Mouse (Mus musculus): ENCODE results near the gene Prss50. TPM values are rescaled to one million over a fixed set of nuclear protein-coding genes. Genes with fewer than 3 reads are reported as not detected.
"Not testable (repeated sequence)": the region's sequence is repeated elsewhere in the genome, so short reads cannot be mapped to it uniquely, and the experiment has no call there.

Prss50 gene
- polyA plus RNA-seq (2015; fragmentation: Nextera tagmentation; extraction: Ambion mirVana), result not detected in 2 replicates

GRCm38 (mm10) chr9:110857781-110858472 is at the start of gene Prss50:
Gene Prss50 (plus strand): TSS chr9:110857967.
- no peak; the same call in 1 of the 2 replicates for ATAC-seq (replicated peaks; ENCODE audit: extremely low read depth, insufficient read depth, low FRiP score)
- Histone ChIP-seq H3K9me3 (replicated peaks; ENCODE audit: control insufficient read depth, low read length) (no peaks in the 10 kb centered on the region), H3K4me3 (ENCODE audit: low read length) (peak within 1 kb of the TSS; percentile 31), H3K4me2 (ENCODE audit: low read depth, low read length) (peak within 1 kb of the TSS; percentile 54), H3K27me3 (ENCODE audit: control insufficient read depth, insufficient read depth, low read length) (peaks cover 11% of the 10 kb centered on the region), H3K36me3 (ENCODE audit: control insufficient read depth, insufficient read depth) (no peaks in the 10 kb centered on the region), H3K9ac (ENCODE audit: low read length) (0 out of 2 replicates have a peak within 1 kb of the TSS, but pooled peaks have one; percentile 0), H3K4me1 (ENCODE audit: control insufficient read depth, insufficient read depth, low read length) (0 out of 2 replicates have a peak, but pooled peaks cover 3% of the 10 kb centered on the region), H3K27ac (ENCODE audit: low read length) (no peak within 1 kb of the TSS)
- 11% methylated on average over 50 of the region's 50 CpGs for WGBS

DNA sequence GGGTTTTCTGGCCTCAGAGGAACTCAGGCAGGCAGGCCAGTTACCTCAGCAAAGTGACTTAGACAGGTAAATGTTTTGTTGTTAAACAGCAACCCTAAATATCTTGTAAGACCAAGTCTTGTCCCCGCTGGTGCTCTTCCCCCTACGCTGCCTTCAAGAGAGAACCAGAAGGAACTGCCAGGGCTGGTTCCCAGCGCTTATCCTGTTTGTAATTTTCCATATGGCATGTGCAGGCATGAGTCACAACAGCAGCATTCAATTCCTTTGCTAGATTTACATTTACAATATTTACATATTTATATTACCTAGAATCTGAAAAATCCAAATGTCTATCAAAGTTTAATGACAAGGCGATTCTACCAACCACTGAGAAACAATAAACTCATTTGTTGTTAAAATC is 47.7 kb upstream of the Prss50 start:
- H3K27me3 ChIP-seq (ENCODE audit: control insufficient read depth, insufficient read depth, low read length), result no peaks in the 10 kb centered on the region
- no peaks in the 10 kb centered on the region for H3K36me3 ChIP-seq (ENCODE audit: control insufficient read depth, insufficient read depth)
- no peak overlapping the region for H3K4me3 ChIP-seq (ENCODE audit: low read length)
- WGBS, result 76% methylated on average over 4 of the region's 4 CpGs
- ATAC-seq (replicated peaks; ENCODE audit: extremely low read depth, insufficient read depth, low FRiP score), result no peak
- no peak overlapping the region for H3K9ac ChIP-seq (ENCODE audit: low read length)
- H3K4me1 ChIP-seq (ENCODE audit: control insufficient read depth, insufficient read depth, low read length), result no peaks in the 10 kb centered on the region
- H3K4me2 ChIP-seq (ENCODE audit: low read depth, low read length), result no peak overlapping the region
- H3K27ac ChIP-seq (ENCODE audit: low read length), result no peak overlapping the region
- H3K9me3 ChIP-seq (replicated peaks; ENCODE audit: control insufficient read depth, low read length), result no peaks in the 10 kb centered on the region

GRCm38 (mm10) chr9:110813789-110814188 is 44.0 kb upstream of the Prss50 start, which contains the start of gene Prss44:
Gene Prss44 (plus strand): TSS chr9:110813994.
- Histone ChIP-seq H3K4me2 (ENCODE audit: low read depth, low read length) (no peak within 1 kb of the TSS), H3K4me3 (ENCODE audit: low read length) (no peak within 1 kb of the TSS), H3K4me1 (ENCODE audit: control insufficient read depth, insufficient read depth, low read length) (no peaks in the 10 kb centered on the region), H3K27ac (ENCODE audit: low read length) (no peak within 1 kb of the TSS), H3K9ac (ENCODE audit: low read length) (no peak within 1 kb of the TSS), H3K9me3 (replicated peaks; ENCODE audit: control insufficient read depth, low read length) (no peaks in the 10 kb centered on the region), H3K27me3 (ENCODE audit: control insufficient read depth, insufficient read depth, low read length) (no peaks in the 10 kb centered on the region; the same call in 1 of the 2 replicates), H3K36me3 (ENCODE audit: control insufficient read depth, insufficient read depth) (no peaks in the 10 kb centered on the region)
- ATAC-seq (replicated peaks; ENCODE audit: extremely low read depth, insufficient read depth, low FRiP score), result no peak
- 52% methylated on average over 18 of the region's 18 CpGs for WGBS

DNA sequence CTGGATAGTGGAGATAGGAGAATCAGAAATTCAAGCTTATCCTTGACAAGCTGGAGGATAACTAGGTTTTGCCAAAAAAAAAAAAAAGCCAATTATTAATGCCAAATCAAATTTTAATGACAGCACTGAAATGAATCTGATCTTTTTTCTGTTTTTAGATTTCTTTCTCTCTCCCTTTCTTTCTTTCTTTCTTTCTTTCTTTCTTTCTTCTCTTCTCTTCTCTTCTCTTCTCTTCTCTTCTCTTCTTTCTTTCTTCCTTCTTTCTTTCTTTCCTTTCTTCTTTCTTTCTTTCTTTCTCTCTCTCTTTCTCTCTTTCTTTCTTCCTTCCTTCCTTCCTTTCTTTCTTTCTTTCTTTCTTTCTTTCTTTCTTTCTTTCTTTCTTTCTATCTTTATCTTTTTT is 37.2 kb upstream of the Prss50 start:
- not testable (repeated sequence) for H3K9me3 ChIP-seq (replicated peaks; ENCODE audit: control insufficient read depth, low read length); H3K9ac ChIP-seq (ENCODE audit: low read length); H3K4me1 ChIP-seq (ENCODE audit: control insufficient read depth, insufficient read depth, low read length); H3K36me3 ChIP-seq (ENCODE audit: control insufficient read depth, insufficient read depth); H3K27ac ChIP-seq (ENCODE audit: low read length); ATAC-seq (replicated peaks; ENCODE audit: extremely low read depth, insufficient read depth, low FRiP score); H3K27me3 ChIP-seq (ENCODE audit: control insufficient read depth, insufficient read depth, low read length); H3K4me3 ChIP-seq (ENCODE audit: low read length); H3K4me2 ChIP-seq (ENCODE audit: low read depth, low read length)

GRCm38 (mm10) chr9:110821436-110821835 is 36.3 kb upstream of the Prss50 start:
- 76% methylated on average over 7 of the region's 7 CpGs for WGBS
- Histone ChIP-seq H3K36me3 (ENCODE audit: control insufficient read depth, insufficient read depth) (no peaks in the 10 kb centered on the region), H3K9ac (ENCODE audit: low read length) (no peak overlapping the region), H3K4me3 (ENCODE audit: low read length) (no peak overlapping the region), H3K27ac (ENCODE audit: low read length) (no peak overlapping the region), H3K27me3 (ENCODE audit: control insufficient read depth, insufficient read depth, low read length) (no peaks in the 10 kb centered on the region), H3K4me1 (ENCODE audit: control insufficient read depth, insufficient read depth, low read length) (no peaks in the 10 kb centered on the region), H3K4me2 (ENCODE audit: low read depth, low read length) (no peak overlapping the region), H3K9me3 (replicated peaks; ENCODE audit: control insufficient read depth, low read length) (no peaks in the 10 kb centered on the region)
- no peak for ATAC-seq (replicated peaks; ENCODE audit: extremely low read depth, insufficient read depth, low FRiP score)

DNA sequence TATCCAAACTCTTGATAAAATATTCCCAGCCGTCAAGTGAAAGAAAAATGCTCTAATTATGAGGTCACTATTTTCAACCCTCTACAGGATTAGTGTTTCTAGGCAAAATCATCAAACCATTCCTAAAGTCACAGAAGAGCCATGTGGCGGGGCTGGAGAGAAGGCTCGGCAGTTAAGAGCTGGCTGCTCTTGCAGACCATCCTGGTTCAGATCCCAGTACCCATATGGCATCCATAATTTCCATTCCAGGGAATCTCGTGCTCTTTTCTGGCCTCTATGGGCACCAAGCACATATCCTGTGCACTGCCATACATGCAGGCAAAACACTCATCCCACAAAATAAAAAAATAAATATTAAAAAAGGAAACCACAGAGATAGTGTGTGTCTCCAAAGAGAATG is 32.3 kb upstream of the Prss50 start:
- no peak for ATAC-seq (replicated peaks; ENCODE audit: extremely low read depth, insufficient read depth, low FRiP score)
- no peak overlapping the region for H3K9ac ChIP-seq (ENCODE audit: low read length)
- no peaks in the 10 kb centered on the region for H3K36me3 ChIP-seq (ENCODE audit: control insufficient read depth, insufficient read depth)
- no peak overlapping the region for H3K27ac ChIP-seq (ENCODE audit: low read length)
- H3K4me1 ChIP-seq (ENCODE audit: control insufficient read depth, insufficient read depth, low read length), result no peaks in the 10 kb centered on the region
- H3K9me3 ChIP-seq (replicated peaks; ENCODE audit: control insufficient read depth, low read length), result no peaks in the 10 kb centered on the region
- WGBS, result 58% methylated on average over 4 of the region's 4 CpGs
- H3K4me3 ChIP-seq (ENCODE audit: low read length), result no peak overlapping the region
- H3K4me2 ChIP-seq (ENCODE audit: low read depth, low read length), result no peak overlapping the region
- H3K27me3 ChIP-seq (ENCODE audit: control insufficient read depth, insufficient read depth, low read length), result no peaks in the 10 kb centered on the region

DNA sequence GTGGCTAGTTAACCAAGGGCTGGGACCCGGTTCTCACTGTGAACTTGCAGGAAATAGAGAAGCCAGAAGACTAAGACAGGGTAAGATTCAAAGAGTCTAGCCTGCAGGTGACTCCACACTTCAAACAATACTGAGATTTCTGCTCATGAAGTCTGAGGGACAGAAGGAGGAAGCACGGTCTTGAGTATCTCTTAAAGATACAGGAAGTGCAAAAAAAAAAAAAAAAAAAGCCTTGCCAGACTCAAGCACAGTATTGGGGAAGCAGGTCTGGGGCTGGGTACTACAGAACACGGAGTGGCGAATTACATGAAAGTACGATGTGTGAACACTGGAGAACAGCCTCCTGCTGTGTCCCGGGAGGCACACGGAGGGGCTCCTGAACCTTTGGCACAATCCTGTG is 31.9 kb upstream of the Prss50 start:
- H3K4me2 ChIP-seq (ENCODE audit: low read depth, low read length), result no peak overlapping the region
- H3K36me3 ChIP-seq (ENCODE audit: control insufficient read depth, insufficient read depth), result no peaks in the 10 kb centered on the region
- no peak overlapping the region for H3K27ac ChIP-seq (ENCODE audit: low read length)
- no peak for ATAC-seq (replicated peaks; ENCODE audit: extremely low read depth, insufficient read depth, low FRiP score)
- H3K4me1 ChIP-seq (ENCODE audit: control insufficient read depth, insufficient read depth, low read length), result no peaks in the 10 kb centered on the region
- no peaks in the 10 kb centered on the region for H3K27me3 ChIP-seq (ENCODE audit: control insufficient read depth, insufficient read depth, low read length)
- H3K9me3 ChIP-seq (replicated peaks; ENCODE audit: control insufficient read depth, low read length), result no peaks in the 10 kb centered on the region
- no peak overlapping the region for H3K4me3 ChIP-seq (ENCODE audit: low read length)
- H3K9ac ChIP-seq (ENCODE audit: low read length), result no peak overlapping the region
- 66% methylated on average over 7 of the region's 7 CpGs for WGBS

DNA sequence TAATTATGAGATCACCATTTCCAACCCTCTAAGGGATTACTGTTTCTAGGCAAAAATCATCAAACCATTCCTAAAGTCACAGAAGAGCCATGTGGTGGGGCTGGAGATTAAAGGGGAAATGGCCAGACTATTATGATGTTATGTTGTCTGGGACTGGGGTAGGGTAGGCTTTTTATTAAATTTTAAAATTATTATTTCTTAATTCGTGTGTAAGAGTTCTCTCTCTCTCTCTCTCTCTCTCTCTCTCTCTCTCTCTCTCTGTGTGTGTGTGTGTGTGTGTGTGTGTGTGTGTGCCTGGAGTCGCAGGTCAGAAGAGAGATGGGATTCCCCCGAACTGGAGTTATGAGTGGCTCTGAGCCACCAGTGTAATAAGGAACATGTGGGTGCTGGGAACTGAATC is 31.4 kb upstream of the Prss50 start, which contains the start of gene Prss43:
Gene Prss43 (plus strand): TSS at position 301 of the 400 bp plus-strand sequence.
- H3K4me2 ChIP-seq (ENCODE audit: low read depth, low read length), result no peak within 1 kb of the TSS
- no peaks in the 10 kb centered on the region for H3K27me3 ChIP-seq (ENCODE audit: control insufficient read depth, insufficient read depth, low read length)
- 0 out of 2 replicates have a peak, but pooled peaks have one; percentile 32 for ATAC-seq (replicated peaks; ENCODE audit: extremely low read depth, insufficient read depth, low FRiP score)
- no peak within 1 kb of the TSS for H3K9ac ChIP-seq (ENCODE audit: low read length)
- 69% methylated on average over 3 of the region's 3 CpGs for WGBS
- no peaks in the 10 kb centered on the region for H3K9me3 ChIP-seq (replicated peaks; ENCODE audit: control insufficient read depth, low read length)
- H3K36me3 ChIP-seq (ENCODE audit: control insufficient read depth, insufficient read depth), result no peaks in the 10 kb centered on the region
- no peak within 1 kb of the TSS for H3K27ac ChIP-seq (ENCODE audit: low read length)
- H3K4me3 ChIP-seq (ENCODE audit: low read length), result no peak within 1 kb of the TSS
- H3K4me1 ChIP-seq (ENCODE audit: control insufficient read depth, insufficient read depth, low read length), result no peaks in the 10 kb centered on the region

GRCm38 (mm10) chr9:110833021-110833420 is 24.7 kb upstream of the Prss50 start:
- no peak overlapping the region for H3K27ac ChIP-seq (ENCODE audit: low read length)
- no peaks in the 10 kb centered on the region for H3K9me3 ChIP-seq (replicated peaks; ENCODE audit: control insufficient read depth, low read length)
- no peak overlapping the region for H3K9ac ChIP-seq (ENCODE audit: low read length)
- H3K27me3 ChIP-seq (ENCODE audit: control insufficient read depth, insufficient read depth, low read length), result no peaks in the 10 kb centered on the region; the same call in 1 of the 2 replicates
- H3K4me2 ChIP-seq (ENCODE audit: low read depth, low read length), result no peak overlapping the region
- no peak for ATAC-seq (replicated peaks; ENCODE audit: extremely low read depth, insufficient read depth, low FRiP score)
- H3K4me1 ChIP-seq (ENCODE audit: control insufficient read depth, insufficient read depth, low read length), result no peaks in the 10 kb centered on the region
- no peaks in the 10 kb centered on the region for H3K36me3 ChIP-seq (ENCODE audit: control insufficient read depth, insufficient read depth)
- WGBS, result 63% methylated on average over 5 of the region's 5 CpGs
- H3K4me3 ChIP-seq (ENCODE audit: low read length), result no peak overlapping the region

All from heart, embryonic 16.5 days (tissue).